Mouse (Mus musculus) mouse embryonic stem cell (cell line): ENCODE data around the gene B3gat3.
"Not testable (repeated sequence)": the region's sequence is repeated elsewhere in the genome, so short reads cannot be mapped to it uniquely, and the experiment has no call there.

Experiments
- in situ Hi-C, 2 experiments: fragments of 300-500 bp; cut with MboI; formaldehyde crosslinking; loops; 1 replicate in 1 of 2; 3 replicates in 1 of 2; pipeline ENCODE4 v1.14.3; 2019 to 2020; ENCODE audit warnings: low sequenced_read_pairs in 2 of 2, low pct_unique_long_range_greater_than_20kb in 1 of 2, mixed read lengths in 1 of 2; ENCODE audit not compliant: unreplicated experiment in 1 of 2

B3gat3 gene

GRCm38 (mm10) chr19:8965771-8966170 lies 45.6 kb downstream of the B3gat3 start:
- in situ Hi-C loops: no loop called here

GRCm38 (mm10) chr19:8966198-8966589 lies 46.0 kb downstream of the B3gat3 start:
- in situ Hi-C loops: no loop called here

GRCm38 (mm10) chr19:8966590-8967372 lies 46.6 kb downstream of the B3gat3 start, which contains the start of gene Eef1g:
Gene Eef1g, plus strand, starts transcription at chr19:8967041.
- in situ Hi-C loops: no loop called here

- in situ Hi-C loops: no loop called here
Measured at GRCm38 (mm10) chr19:8967373-8967743, 47.2 kb downstream of the B3gat3 start.

- in situ Hi-C loops: no loop called here
Measured at GRCm38 (mm10) chr19:8967893-8968292, 47.7 kb downstream of the B3gat3 start.

- in situ Hi-C loops: not testable (repeated sequence)
Measured at GRCm38 (mm10) chr19:8972491-8972890, 52.3 kb downstream of the B3gat3 start.

- in situ Hi-C loops: no loop called here
Measured at GRCm38 (mm10) chr19:8974638-8975037, 54.5 kb downstream of the B3gat3 start.

- in situ Hi-C loops: no loop called here
Measured at GRCm38 (mm10) chr19:8975491-8975890, 55.3 kb downstream of the B3gat3 start.

GRCm38 (mm10) chr19:8976535-8976934 lies 56.4 kb downstream of the B3gat3 start:
- in situ Hi-C loops: no loop called here
